Mouse (Mus musculus): ENCODE results near the gene Ccm2.

Ccm2 gene

GRCm38 (mm10) chr11:6605491-6606399, 59.1 kb downstream of the Ccm2 start, which contains the start of gene Nacad:
Nacad (minus strand) TSS chr11:6606053.
- peak; percentile 89 for DNase-seq

GRCm38 (mm10) chr11:6615250-6616205, 68.8 kb downstream of the Ccm2 start:
- DNase-seq, result no peak

- DNase-seq, result no peak
Observed at GRCm38 (mm10) chr11:6623704-6624103, 77.0 kb downstream of the Ccm2 start.

- DNase-seq, result peak; percentile 51
Observed at GRCm38 (mm10) chr11:6624619-6625382, 78.1 kb downstream of the Ccm2 start.

- DNase-seq, result peak; percentile 93
Observed at GRCm38 (mm10) chr11:6625478-6626387, 79.0 kb downstream of the Ccm2 start, which contains the start of gene Tbrg4. Tbrg4 (minus strand) TSS chr11:6626067.

- DNase-seq, result no peak
Observed at GRCm38 (mm10) chr11:6626388-6626772, 79.7 kb downstream of the Ccm2 start.

- DNase-seq, result no peak
Observed at GRCm38 (mm10) chr11:6627731-6628130, 81.0 kb downstream of the Ccm2 start.

GRCm38 (mm10) chr11:6628568-6628967, 81.9 kb downstream of the Ccm2 start:
- DNase-seq, result peak; percentile 54

- peak; percentile 49 for DNase-seq
Observed at GRCm38 (mm10) chr11:6629655-6630054, 83.0 kb downstream of the Ccm2 start.

- DNase-seq, result no peak
Observed at GRCm38 (mm10) chr11:6636150-6636549, 89.5 kb downstream of the Ccm2 start.

- DNase-seq, result no peak
Observed at GRCm38 (mm10) chr11:6638537-6638936, 91.8 kb downstream of the Ccm2 start, which contains the start of gene Wap. Wap (minus strand) TSS chr11:6638637.

- DNase-seq, result no peak
Observed at GRCm38 (mm10) chr11:6639072-6639471, 92.4 kb downstream of the Ccm2 start.

- no peak for DNase-seq
Observed at GRCm38 (mm10) chr11:6644566-6644965, 97.9 kb downstream of the Ccm2 start.

Data from cerebellum, adult 9-10 months (tissue).